13 mouse cellular contexts compared by ENCODE assay signal in genomic region chr13:12502665-12503237, GRCm38 (mm10). TPM values are rescaled to one million over a fixed set of nuclear protein-coding genes. Genes with fewer than 3 reads are reported as not detected.
A peak's percentile ranks its signal among the peaks of the same experiment; 100 is the strongest.
DNase-seq lines count a peak whose midpoint lies in the region; ATAC-seq lines count a peak whose summit lies in the region.
"Had no signal": no experiment of that assay in that cellular context is flagged by ENCODE, and none has a peak within 500 bp of the region (broad histone marks: within the 10 kb centered on the region; RNA-seq: fewer than 3 reads in every experiment).

No protein-coding gene starts in this region.

- no peak overlapping the region for H3K4me2 ChIP-seq in forebrain, embryonic 11.5 days (ENCODE audit: low read depth, low read length, severe bottlenecking)
- H3K4me2 ChIP-seq in forebrain, embryonic 16.5 days (ENCODE audit: low read length) = no peak overlapping the region

- intact Hi-C loops in left cerebral cortex, postnatal 25 days (cut with DNase I) = no loop called here

- H3K9ac ChIP-seq in forebrain, embryonic 11.5 days (ENCODE audit: low read length) = no peak overlapping the region
- H3K9ac ChIP-seq in forebrain, embryonic 16.5 days (replicated peaks; ENCODE audit: low read depth, low read length) = no peak overlapping the region

- WGBS in forebrain, embryonic 11.5 days = 29% methylated on average over 4 of the region's 4 CpGs
- 18% methylated on average over 4 of the region's 4 CpGs for WGBS in forebrain, embryonic 16.5 days

- H3K27me3 ChIP-seq in forebrain, embryonic 11.5 days (ENCODE audit: control insufficient read depth, insufficient read depth, low read length) = no peaks in the 10 kb centered on the region
- H3K27me3 ChIP-seq in forebrain, embryonic 16.5 days (replicated peaks; ENCODE audit: control insufficient read depth, insufficient read depth, low read length) = no peaks in the 10 kb centered on the region

- DNase-seq in forebrain, embryonic 11.5 days (ENCODE audit: low spot score) = no peak
- DNase-seq in thymus, postnatal 0 days (ENCODE audit: low spot score) = peak; percentile 53
- no peak for DNase-seq in thymus, postnatal 4 days
- DNase-seq in liver = peak; percentile 17
- DNase-seq in layer of hippocampus, adult 8-10 months (ENCODE audit: low spot score in 2 of 2) = no peak
- DNase-seq in left cerebral cortex, postnatal 25 days (ENCODE audit: low spot score in 2 of 2) = no peak
- DNase-seq in adrenal gland, postnatal 14 days = no peak
- DNase-seq: cerebellum, adult 9-10 months; gastrocnemius, adult 2 months; heart, postnatal 36 days; right cerebral cortex, postnatal 4 days had no signal

- no peaks in the 10 kb centered on the region for H3K9me3 ChIP-seq in forebrain, embryonic 11.5 days (ENCODE audit: control insufficient read depth, low read length)
- no peaks in the 10 kb centered on the region for H3K9me3 ChIP-seq in forebrain, embryonic 16.5 days (ENCODE audit: control insufficient read depth, low read length)

- ATAC-seq in forebrain, embryonic 11.5 days (replicated peaks; ENCODE audit: low FRiP score) = no peak
- no peak for ATAC-seq in forebrain, embryonic 16.5 days
- ATAC-seq: activated CD4-positive, CD25-positive, alpha-beta regulatory T cell, adult 4 months had no signal

- H3K4me1 ChIP-seq in forebrain, embryonic 11.5 days (replicated peaks; ENCODE audit: control insufficient read depth, insufficient read depth, low read length) = peaks cover 5% of the 10 kb centered on the region; the same call in 1 of the 2 replicates
- H3K4me1 ChIP-seq in forebrain, embryonic 16.5 days (replicated peaks; ENCODE audit: control insufficient read depth, insufficient read depth, low read length) = peaks cover 6% of the 10 kb centered on the region; the same call in 1 of the 2 replicates

- H3K27ac ChIP-seq in forebrain, embryonic 11.5 days (ENCODE audit: low read depth, low read length) = peak overlapping the region; percentile 63
- no peak overlapping the region for H3K27ac ChIP-seq in forebrain, embryonic 16.5 days (ENCODE audit: low read length)
- H3K27ac ChIP-seq: gastrocnemius, adult 2 months had no signal

- no peak overlapping the region for H3K4me3 ChIP-seq in forebrain, embryonic 11.5 days (ENCODE audit: low read depth, low read length)
- no peak overlapping the region for H3K4me3 ChIP-seq in forebrain, embryonic 16.5 days (replicated peaks; ENCODE audit: low read length)
- H3K4me3 ChIP-seq: gastrocnemius, adult 2 months had no signal

- H3K36me3 ChIP-seq in forebrain, embryonic 11.5 days (ENCODE audit: control insufficient read depth, insufficient read depth, low read length) = no peaks in the 10 kb centered on the region
- H3K36me3 ChIP-seq in forebrain, embryonic 16.5 days (ENCODE audit: control insufficient read depth, insufficient read depth) = no peaks in the 10 kb centered on the region

RNA-seq across cellular contexts. Expression of gene Edaradd, which starts 17.5 kb away (rescaled TPM):
- polyA plus RNA-seq in forebrain, embryonic 11.5 days (2014; fragmentation: Nextera tagmentation; extraction: Ambion mirVana) = 1.5 and 1.8 TPM in 2 replicates
- polyA plus RNA-seq in forebrain, embryonic 16.5 days (2015; fragmentation: Nextera tagmentation; extraction: Ambion mirVana) = 1.9 and 2.6 TPM in 2 replicates
- 16.0 and 19.8 TPM in 2 replicates for polyA plus RNA-seq in thymus, postnatal 0 days (2015; fragmentation: Nextera tagmentation; extraction: Ambion mirVana)
- under 1 TPM; 0.16 to 0.28 (median 0.21) TPM for total RNA-seq in layer of hippocampus, adult 8-10 months (2022)
- total RNA-seq in left cerebral cortex, postnatal 25 days (2021) = under 1 TPM; 0.09 to 0.16 TPM
- total RNA-seq in adrenal gland, postnatal 14 days (2021) = 0.19 and 0.45 TPM in 2 replicates
- total RNA-seq: gastrocnemius, adult 2 months had no signal

RNA-seq across cellular contexts. Expression of gene Lgals8, which starts 38.0 kb away (rescaled TPM):
- polyA plus RNA-seq in forebrain, embryonic 11.5 days (2014; fragmentation: Nextera tagmentation; extraction: Ambion mirVana) = 9.6 and 10.2 TPM in 2 replicates
- 14.4 and 15.1 TPM in 2 replicates for polyA plus RNA-seq in forebrain, embryonic 16.5 days (2015; fragmentation: Nextera tagmentation; extraction: Ambion mirVana)
- polyA plus RNA-seq in thymus, postnatal 0 days (2015; fragmentation: Nextera tagmentation; extraction: Ambion mirVana) = 41.9 and 43.1 TPM in 2 replicates
- 10 to 100 TPM; 44.1 to 49.4 (median 45.2) TPM for total RNA-seq in layer of hippocampus, adult 8-10 months (2022)
- total RNA-seq in left cerebral cortex, postnatal 25 days (2021) = 10 to 100 TPM; 23.2 to 28.5 TPM
- 59.3 and 67.7 TPM in 2 replicates for total RNA-seq in adrenal gland, postnatal 14 days (2021)

Comparison
In these comparisons a context has a peak if more than half of its experiments do, and no peak if none do; other contexts are left out.
1. DNase-seq: peak in thymus, postnatal 0 days (single experiment) and liver (single experiment); none in forebrain, embryonic 11.5 days (single experiment), thymus, postnatal 4 days (single experiment), layer of hippocampus, adult 8-10 months (0 of 2), left cerebral cortex, postnatal 25 days (0 of 2) and adrenal gland, postnatal 14 days (single experiment).